Mouse (Mus musculus): ENCODE data around the gene Vps11. TPM values are rescaled to one million over a fixed set of nuclear protein-coding genes. Genes with fewer than 3 reads are reported as not detected.
"Not testable (repeated sequence)": the region's sequence is repeated elsewhere in the genome, so short reads cannot be mapped to it uniquely, and the experiment has no call there.

Vps11 gene
- 30.1 and 30.5 TPM in 2 replicates for polyA plus RNA-seq (2015; fragmentation: Nextera tagmentation; extraction: Ambion mirVana)

DNA sequence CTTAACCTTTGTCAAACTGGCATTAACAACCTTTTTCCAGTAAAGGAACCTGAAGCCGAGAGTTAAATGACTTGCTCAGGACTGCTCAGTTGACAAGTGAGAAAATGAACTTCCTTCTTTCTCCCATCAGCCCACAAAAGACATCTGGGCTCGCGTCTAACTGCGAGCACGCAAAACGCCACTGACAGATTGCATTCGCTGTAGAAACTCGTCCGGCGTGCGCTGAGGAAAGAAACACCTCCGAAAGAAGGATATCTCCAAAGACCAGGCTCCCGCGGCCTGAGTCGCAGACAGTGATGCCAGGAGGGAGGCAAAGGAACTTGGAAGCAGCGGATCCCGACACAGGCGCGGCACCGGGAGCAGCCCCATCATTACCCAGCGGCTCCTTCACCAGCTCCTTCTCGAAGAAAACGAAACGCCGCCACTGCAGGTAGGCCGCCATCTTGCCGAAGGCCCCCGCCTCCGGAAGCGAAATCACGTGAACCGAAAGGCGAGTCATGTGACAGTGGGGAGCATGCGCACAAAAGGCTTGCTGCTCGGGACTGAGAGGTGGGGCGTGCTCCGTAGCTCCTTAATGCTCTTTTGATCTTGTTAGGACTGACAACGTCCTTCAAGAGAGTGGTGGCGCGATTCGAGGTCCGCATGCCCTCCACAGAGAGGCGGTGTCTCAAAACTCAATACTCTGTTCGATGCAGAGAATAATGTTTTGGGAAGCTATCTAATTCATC is at the start of gene Vps11:
TSS of gene Vps11 (minus strand) at position 481 of the 728 bp plus-strand sequence.
- peak; percentile 97 for DNase-seq (ENCODE audit: low spot score)

DNA sequence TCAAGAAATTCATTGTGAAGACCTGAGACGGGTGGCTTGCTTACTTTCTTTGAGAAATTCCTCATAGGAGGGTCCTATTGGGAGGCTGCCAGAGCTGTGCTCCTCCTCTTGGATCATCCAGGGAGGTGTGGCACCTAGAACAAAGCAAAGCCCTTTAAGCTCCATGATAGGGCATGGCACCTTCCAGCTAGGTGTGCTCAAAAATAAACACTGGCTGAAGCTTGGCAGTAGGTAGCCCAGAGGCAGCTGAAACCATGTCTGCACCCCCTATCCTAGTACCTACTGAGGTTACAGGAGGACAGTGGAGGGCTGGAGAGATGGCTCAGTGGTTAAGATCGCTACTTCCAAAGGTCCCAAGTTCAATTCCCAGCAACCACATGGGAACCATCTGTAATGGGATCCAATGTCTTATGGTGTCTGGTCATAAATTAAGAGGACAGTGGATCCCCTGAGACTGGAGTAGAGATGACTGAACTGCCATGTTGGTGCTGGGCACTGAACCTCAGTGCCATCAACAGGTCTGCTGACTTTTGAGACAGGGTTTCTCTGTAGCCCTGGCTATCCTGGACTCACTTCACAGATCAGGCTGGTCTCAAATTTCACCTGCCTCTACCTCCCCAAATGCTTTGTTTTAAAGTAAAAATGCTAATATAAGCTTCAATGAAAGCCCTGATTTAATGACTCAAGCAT is 49.3 kb upstream of the Vps11 start:
- no peak for DNase-seq (ENCODE audit: low spot score)

- DNase-seq (ENCODE audit: low spot score): not testable (repeated sequence)
Measured at GRCm38 (mm10) chr9:44408693-44409092, 47.2 kb upstream of the Vps11 start.

DNA sequence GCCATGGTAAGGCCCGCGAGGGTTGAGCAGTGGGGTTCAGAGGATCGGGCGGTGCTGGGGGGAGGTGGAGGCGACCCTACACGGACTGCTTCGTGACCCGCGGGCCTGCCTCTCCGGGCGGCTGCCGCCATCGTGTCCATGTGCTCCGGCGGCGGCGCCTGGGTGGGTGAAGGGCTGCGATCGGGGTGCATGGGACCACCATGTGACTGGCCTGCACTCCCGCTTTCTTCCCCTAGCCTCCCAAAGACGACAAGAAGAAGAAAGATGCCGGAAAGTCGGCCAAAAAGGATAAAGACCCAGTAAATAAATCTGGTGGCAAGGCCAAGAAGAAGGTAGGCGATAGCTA is 46.3 kb upstream of the Vps11 start:
- no peak for DNase-seq (ENCODE audit: low spot score)

GRCm38 (mm10) chr9:44406906-44407751 is 45.7 kb upstream of the Vps11 start, which contains the start of the genes Rps25 and Trappc4:
Gene Rps25, plus strand, starts transcription at chr9:44407139.
Gene Trappc4, minus strand, starts transcription at chr9:44407600.
- peak; percentile 96 for DNase-seq (ENCODE audit: low spot score)

DNA sequence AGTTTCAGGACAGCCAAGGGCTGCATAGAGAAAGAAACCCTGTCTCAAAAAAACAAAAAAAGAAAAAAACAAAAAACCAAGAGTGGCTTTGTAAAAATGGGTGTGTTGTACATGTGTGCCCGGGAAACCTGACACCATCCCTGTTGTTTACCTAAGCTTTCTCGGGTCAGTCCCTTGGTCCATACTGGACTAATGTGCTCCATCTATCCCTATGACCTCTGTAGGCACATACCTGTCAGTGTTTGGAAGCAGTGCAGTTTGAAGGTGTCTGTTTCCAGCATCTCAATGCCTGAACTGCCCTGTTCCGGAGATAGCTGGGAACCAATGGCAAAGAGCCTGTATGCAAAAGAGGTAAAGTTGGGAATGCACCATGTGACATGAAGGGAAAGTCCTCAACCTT is 43.5 kb upstream of the Vps11 start:
- no peak for DNase-seq (ENCODE audit: low spot score)

DNA sequence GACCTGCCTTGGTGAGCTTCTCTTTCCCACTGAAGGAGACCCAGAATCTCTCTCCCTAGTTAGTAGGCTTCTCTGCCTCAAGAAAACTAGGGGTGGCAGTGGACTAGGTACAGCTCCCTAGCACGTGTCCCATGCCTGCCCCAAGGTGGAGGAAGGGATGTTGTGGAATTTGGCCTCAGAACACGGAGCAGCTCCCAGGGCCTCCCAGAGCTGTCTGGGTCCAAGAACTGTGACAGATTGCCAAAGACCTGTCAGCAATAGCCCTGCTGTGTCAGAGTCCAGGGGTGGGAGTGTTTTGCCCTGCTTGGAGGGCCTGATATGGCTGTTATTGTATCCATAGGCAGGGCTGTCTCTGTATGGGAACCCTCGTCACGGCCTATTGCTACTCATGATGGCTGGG is 39.6 kb upstream of the Vps11 start:
- DNase-seq (ENCODE audit: low spot score): no peak

DNA sequence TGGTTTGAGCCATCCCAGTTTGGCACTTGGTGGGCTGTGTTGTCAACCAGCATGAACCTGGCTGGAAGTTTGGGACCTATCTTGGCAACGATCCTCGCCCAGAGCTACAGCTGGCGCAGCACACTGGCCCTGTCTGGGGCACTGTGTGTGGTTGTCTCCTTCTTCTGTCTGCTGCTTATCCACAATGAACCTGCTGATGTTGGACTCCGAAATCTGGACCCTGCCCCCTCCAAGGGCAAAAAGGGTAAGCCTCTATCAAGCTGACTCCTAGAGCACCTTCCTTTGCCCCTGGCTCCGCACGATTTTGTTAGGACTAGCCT is 38.3 kb upstream of the Vps11 start:
- DNase-seq (ENCODE audit: low spot score): no peak

- DNase-seq (ENCODE audit: low spot score): no peak
Measured at GRCm38 (mm10) chr9:44399114-44399794, 37.8 kb upstream of the Vps11 start.

GRCm38 (mm10) chr9:44398551-44398950 is 37.1 kb upstream of the Vps11 start:
- no peak for DNase-seq (ENCODE audit: low spot score)

DNA sequence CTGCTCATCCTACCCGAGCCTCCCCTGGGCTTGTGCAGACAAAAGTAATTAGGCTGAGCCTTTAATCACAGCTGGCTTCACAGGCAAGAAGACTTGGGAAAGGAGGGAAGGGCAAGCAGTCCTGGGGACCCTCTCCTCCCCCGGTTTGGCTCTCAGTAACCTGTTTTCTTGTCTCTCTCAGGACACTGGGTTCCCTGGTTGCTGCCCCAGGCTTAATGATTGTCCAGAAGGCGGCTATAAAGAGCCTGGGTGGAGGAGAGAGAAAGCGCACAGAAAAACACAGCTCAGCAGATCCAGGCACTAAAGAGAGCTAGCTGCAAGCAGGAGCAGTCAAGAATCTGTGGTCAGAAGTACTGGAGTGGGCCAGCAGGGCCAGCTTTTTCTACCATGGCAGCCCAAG is 36.6 kb upstream of the Vps11 start:
- no peak for DNase-seq (ENCODE audit: low spot score)

DNA sequence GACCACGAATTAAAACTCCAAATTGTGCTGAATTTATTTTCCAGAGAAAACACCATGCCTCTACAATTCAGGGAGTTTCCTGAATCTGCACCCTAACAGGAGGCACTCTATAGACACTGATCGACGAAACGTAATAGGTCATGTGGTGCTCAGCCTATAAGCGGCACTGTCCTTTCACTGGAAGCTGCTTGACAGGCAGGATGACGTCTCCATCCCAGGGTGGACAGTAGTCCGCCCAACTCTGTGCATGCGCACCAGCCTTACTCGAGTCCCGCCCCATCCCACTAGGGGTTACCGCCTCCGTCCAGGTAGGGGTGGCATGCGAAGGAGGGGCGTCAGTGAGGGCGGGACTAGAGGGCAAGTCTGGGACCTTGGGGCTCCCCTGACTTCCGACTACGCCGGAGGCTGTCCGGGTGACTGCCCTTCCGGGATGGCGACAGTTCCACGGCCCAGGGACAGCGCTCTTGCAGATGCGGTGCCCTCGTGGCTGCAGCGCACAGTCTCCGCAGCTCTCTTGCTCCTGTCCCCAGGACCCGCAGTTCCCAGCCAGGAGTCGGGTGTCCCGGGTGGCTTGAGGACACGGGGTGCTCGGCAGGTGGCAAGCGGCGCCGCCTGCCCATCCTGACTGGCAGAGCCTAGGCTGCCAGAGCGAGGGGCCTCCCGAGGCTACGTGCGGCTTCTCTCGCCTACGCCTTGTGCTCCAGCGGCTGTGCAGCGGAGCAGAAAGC is 35.4 kb upstream of the Vps11 start, which contains the start of gene Slc37a4:
TSS of gene Slc37a4 (plus strand) at position 169 of the 728 bp plus-strand sequence.
- peak; percentile 81 for DNase-seq (ENCODE audit: low spot score)

- peak; percentile 50 for DNase-seq (ENCODE audit: low spot score)
Measured at GRCm38 (mm10) chr9:44391466-44391865, 30.0 kb upstream of the Vps11 start.

GRCm38 (mm10) chr9:44389273-44389672 is 27.8 kb upstream of the Vps11 start:
- peak; percentile 60 for DNase-seq (ENCODE audit: low spot score)

DNA sequence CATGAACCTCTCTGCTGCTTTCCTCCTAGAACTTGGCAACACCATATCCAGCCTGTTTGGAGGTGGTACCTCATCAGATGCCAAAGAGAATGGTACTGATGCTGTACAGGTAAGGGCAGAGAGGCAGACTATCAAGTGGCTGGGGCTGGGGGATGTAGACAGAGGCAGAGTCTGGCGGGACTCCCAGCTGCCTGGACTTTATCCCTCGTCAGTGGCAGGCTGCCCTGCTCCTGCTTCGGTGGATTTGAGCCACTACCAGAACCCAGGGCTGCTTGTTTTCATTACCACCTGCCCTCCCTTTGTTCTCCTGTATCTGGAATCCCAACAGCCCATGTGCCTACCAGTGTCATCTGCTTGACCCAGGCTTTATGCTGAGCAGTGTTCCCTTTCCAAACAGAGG is 25.8 kb upstream of the Vps11 start:
- DNase-seq (ENCODE audit: low spot score): no peak

DNA sequence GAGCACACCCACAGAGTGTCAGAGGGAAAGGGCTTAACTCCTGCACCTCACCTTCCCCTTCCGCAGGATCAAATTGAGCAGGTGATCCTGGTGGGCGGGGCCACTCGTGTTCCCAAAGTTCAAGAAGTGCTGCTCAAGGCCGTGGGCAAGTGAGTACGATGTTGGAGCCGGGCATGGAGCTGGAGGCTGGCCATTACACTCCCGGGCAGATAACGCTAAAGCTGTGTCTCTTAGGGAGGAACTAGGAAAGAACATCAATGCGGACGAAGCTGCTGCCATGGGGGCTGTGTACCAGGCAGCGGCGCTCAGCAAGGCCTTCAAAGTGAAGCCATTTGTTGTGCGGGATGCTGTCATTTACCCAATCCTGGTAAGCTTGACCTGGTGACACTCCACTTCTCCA is 23.1 kb upstream of the Vps11 start:
- no peak for DNase-seq (ENCODE audit: low spot score)

GRCm38 (mm10) chr9:44379862-44380261 is 18.4 kb upstream of the Vps11 start:
- DNase-seq (ENCODE audit: low spot score): no peak

DNA sequence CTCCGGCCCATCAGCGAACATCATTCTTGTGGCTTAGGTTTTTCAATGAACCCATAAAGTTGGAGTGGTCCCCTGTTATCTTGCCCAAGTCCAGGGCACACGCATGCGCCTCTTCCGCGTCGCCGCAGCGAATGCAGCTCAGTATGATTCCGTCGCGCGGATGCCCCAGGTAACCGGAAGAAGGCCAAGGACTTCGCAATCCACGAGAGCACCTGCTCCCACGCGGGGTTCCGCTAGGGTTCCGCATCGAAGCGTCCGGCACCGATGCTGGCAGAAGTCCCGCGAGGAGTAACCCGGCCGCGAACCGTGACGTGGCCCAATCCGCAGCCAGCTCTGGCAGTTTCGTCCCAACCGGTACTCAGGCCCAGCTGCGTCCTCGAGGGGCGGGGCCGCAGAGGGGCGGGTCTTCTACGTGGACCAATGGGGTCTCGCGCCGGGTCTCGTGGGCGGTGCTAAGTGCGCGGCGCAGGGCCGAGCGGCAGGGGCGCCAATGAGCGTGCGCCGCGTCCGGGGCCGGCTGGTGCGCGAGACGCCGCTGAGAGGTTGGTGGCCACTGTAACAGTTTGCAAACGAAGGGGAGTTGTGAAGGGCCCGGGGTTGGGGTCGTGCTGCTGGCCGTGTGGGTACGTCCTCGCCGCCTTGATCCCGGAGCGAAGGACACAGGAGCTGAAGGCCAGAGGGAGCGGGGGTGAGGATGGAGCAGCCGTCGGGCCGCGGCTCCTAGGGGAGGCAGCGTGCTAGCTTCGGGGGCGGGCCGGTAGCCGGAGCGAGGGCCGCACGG is 17.8 kb upstream of the Vps11 start, which contains the start of gene Hyou1:
TSS of gene Hyou1 (plus strand) at position 437 of the 781 bp plus-strand sequence.
- DNase-seq (ENCODE audit: low spot score): peak; percentile 99

GRCm38 (mm10) chr9:44378153-44378730 is 16.8 kb upstream of the Vps11 start:
- no peak for DNase-seq (ENCODE audit: low spot score)

Data from thymus, postnatal 0 days (tissue).